Mouse (Mus musculus) embryonic fibroblast, embryonic 13.5 days (primary cell): ENCODE measurements around the gene C1qtnf4. TPM values are rescaled to one million over a fixed set of nuclear protein-coding genes. Genes with fewer than 3 reads are reported as not detected.

ENCODE experiments used
- H3K27ac ChIP-seq: 2 replicates; pipeline ENCODE4 v1.5.1; 2012; ENCODE audit warnings: low read length, control low read depth, inconsistent platforms; ENCODE audit not compliant: insufficient read depth
- H3K4me1 ChIP-seq: 2 replicates; pipeline ENCODE4 v1.6.1; 2011; ENCODE audit warnings: low read length; ENCODE audit not compliant: control insufficient read depth, insufficient read depth
- H3K4me3 ChIP-seq: 2 replicates; pipeline ENCODE4 v1.5.1; 2011; ENCODE audit warnings: mild to moderate bottlenecking, control low read depth, low read length; ENCODE audit not compliant: insufficient read depth
- CTCF ChIP-seq: IDR thresholded peaks from 2 replicates; pipeline ENCODE4 v1.5.1; 2011; ENCODE audit warnings: mild to moderate bottlenecking, control low read depth, low read length, moderate library complexity, borderline replicate concordance; ENCODE audit not compliant: insufficient read depth
- POLR2A ChIP-seq: IDR thresholded peaks from 2 replicates; pipeline ENCODE4 v1.6.1; 2011; ENCODE audit warnings: low read depth, mild to moderate bottlenecking, control low read depth, low read length, moderate library complexity
- polyA plus RNA-seq: library from polyadenylated mRNA; stranded (reverse); fragments of >200 nt; gene quantifications from 2 replicates; pipeline ENCODE4 v1.2.4, GENCODE M21; 2011; ENCODE audit warnings: low read depth; ENCODE audit not compliant: missing spikeins, insufficient read length

C1qtnf4 gene
- polyA plus RNA-seq, 1 experiment: 0.81 TPM

DNA sequence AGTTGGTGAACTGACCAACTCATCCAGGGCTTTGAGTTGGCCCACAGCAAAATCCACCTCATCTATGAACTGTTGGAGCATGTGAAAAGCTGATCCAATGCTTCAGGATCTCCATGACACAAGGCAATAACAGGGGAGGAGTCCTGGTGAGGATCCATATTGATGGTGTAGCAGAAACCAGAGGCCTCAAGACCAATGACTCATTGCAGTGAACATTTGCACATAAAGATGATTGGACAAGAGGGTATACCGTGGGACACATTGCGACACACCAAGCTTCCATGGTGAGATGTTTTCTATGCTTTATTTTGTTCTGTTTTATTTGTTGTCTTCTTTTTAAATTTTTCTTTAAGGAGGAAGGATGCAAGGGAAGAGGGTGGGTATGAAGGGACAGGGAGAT lies 37.0 kb downstream of the C1qtnf4 start:
- Histone ChIP-seq H3K4me1 (peaks cover 8% of the 10 kb centered on the region), H3K4me3 (no peak overlapping the region), H3K27ac (no peak overlapping the region)
- TF ChIP-seq POLR2A: no peak

GRCm38 (mm10) chr2:90928566-90928965 lies 42.9 kb downstream of the C1qtnf4 start:
- TF ChIP-seq POLR2A: no peak
- TF ChIP-seq CTCF: no peak
- Histone ChIP-seq H3K4me3 (no peak overlapping the region), H3K4me1 (peaks cover 4% of the 10 kb centered on the region), H3K27ac (no peak overlapping the region)

- H3K4me3 ChIP-seq: no peak overlapping the region
- TF ChIP-seq POLR2A (no peak), CTCF (no peak)
- no peaks in the 10 kb centered on the region for H3K4me1 ChIP-seq
- H3K27ac ChIP-seq: no peak overlapping the region
Observed at GRCm38 (mm10) chr2:90931829-90932228, 46.2 kb downstream of the C1qtnf4 start.

- no peak overlapping the region for H3K27ac ChIP-seq
- H3K4me1 ChIP-seq: no peaks in the 10 kb centered on the region
- no peak overlapping the region for H3K4me3 ChIP-seq
- no peak for TF ChIP-seq CTCF
- TF ChIP-seq POLR2A: no peak
Observed at GRCm38 (mm10) chr2:90932273-90932672, 46.6 kb downstream of the C1qtnf4 start.

GRCm38 (mm10) chr2:90938362-90938761 lies 52.7 kb downstream of the C1qtnf4 start:
- Histone ChIP-seq H3K4me1 (peaks cover 4% of the 10 kb centered on the region), H3K27ac (no peak overlapping the region), H3K4me3 (no peak overlapping the region)
- TF ChIP-seq CTCF (no peak), POLR2A (no peak)

DNA sequence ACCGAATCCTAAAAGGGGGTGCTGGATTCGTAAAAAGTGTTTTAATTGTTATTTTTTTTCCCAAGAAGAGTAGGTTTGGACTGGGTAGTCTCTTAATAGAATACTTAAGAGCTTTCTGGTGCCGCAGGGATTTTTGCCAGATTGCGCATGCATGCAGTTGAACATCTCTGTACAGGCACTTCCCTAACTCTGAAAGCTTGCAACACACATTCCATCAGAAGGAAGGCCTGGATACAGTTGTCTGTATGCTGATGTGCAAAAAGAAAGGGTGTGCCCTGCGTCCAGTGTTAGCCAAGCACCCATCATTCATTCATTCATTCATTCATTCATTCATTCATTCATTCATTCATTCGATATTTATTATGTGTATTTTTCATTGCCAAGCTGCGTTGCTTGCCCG lies 54.1 kb downstream of the C1qtnf4 start:
- Histone ChIP-seq H3K4me3 (peak overlapping the region; percentile 65), H3K27ac (no peak overlapping the region), H3K4me1 (peaks cover 6% of the 10 kb centered on the region)
- TF ChIP-seq CTCF (no peak), POLR2A (no peak)

Other genes with a start within 250 kb of the C1qtnf4 start
- gene Nup160, start 208.6 kb upstream of the C1qtnf4 start, polyA plus RNA-seq: 52.3 and 52.8 TPM in 2 replicates
- gene Fnbp4, start 140.5 kb upstream of the C1qtnf4 start, polyA plus RNA-seq: 61.9 and 83.1 TPM in 2 replicates
- 2.8 and 5.0 TPM in 2 replicates for gene Agbl2, start 103.1 kb upstream of the C1qtnf4 start, polyA plus RNA-seq
- gene Mtch2, start 38.7 kb upstream of the C1qtnf4 start, polyA plus RNA-seq: 236 and 266 TPM in 2 replicates
- 18.2 and 21.9 TPM in 2 replicates for gene Kbtbd4, start 18.9 kb downstream of the C1qtnf4 start, polyA plus RNA-seq
- 99.4 and 118 TPM in 2 replicates for gene Ndufs3, start 19.0 kb downstream of the C1qtnf4 start, polyA plus RNA-seq
- gene Celf1, start 54.5 kb downstream of the C1qtnf4 start, polyA plus RNA-seq: 80.6 and 90.6 TPM in 2 replicates
- not detected in 2 replicates for gene Rapsn, start 149.8 kb downstream of the C1qtnf4 start, polyA plus RNA-seq
- 309 and 331 TPM in 2 replicates for gene Psmc3, start 168.1 kb downstream of the C1qtnf4 start, polyA plus RNA-seq
- gene Slc39a13, start 184.6 kb downstream of the C1qtnf4 start, polyA plus RNA-seq: 93.5 and 104 TPM in 2 replicates
- gene Spi1, start 196.5 kb downstream of the C1qtnf4 start, polyA plus RNA-seq: 0.79 TPM in 1 of 2 replicates, not detected in the other
- not detected in 2 replicates for gene Mybpc3, start 232.3 kb downstream of the C1qtnf4 start, polyA plus RNA-seq